Mouse (Mus musculus) CH12.LX (cell line): ENCODE data around the gene Zbtb46.

Experiments
- CTCF ChIP-seq, 2 experiments: IDR thresholded peaks in 1 of 2; conservative IDR thresholded peaks in 1 of 2; 2 replicates each; pipeline ENCODE4 v1.5.1; 2011 to 2012; ENCODE audit warnings: low read depth in 2 of 2, low read length in 2 of 2, improper control_type of control experiment in 1 of 2, inconsistent platforms in 1 of 2, mild to moderate bottlenecking in 1 of 2, moderate library complexity in 1 of 2
- HCFC1 ChIP-seq: IDR thresholded peaks from 2 replicates; pipeline ENCODE4 v1.6.1; 2012; ENCODE audit warnings: low read depth, mild to moderate bottlenecking, inconsistent platforms, low read length, improper control_type of control experiment
- NELFE ChIP-seq: IDR thresholded peaks from 2 replicates; pipeline ENCODE4 v1.6.1; 2011; ENCODE audit warnings: low read depth, low read length, improper control_type of control experiment
- POLR2A ChIP-seq: IDR thresholded peaks from 2 replicates; pipeline ENCODE4 v1.6.1; 2011; ENCODE audit warnings: low read depth, mild to moderate bottlenecking, improper control_type of control experiment, low read length
- POLR2AphosphoS2 ChIP-seq: IDR thresholded peaks from 2 replicates; pipeline ENCODE4 v1.6.1; 2011; ENCODE audit warnings: low read depth, low read length, improper control_type of control experiment
- SMC3 ChIP-seq: IDR thresholded peaks from 2 replicates; pipeline ENCODE4 v1.6.1; 2011; ENCODE audit warnings: low read depth, low read length, improper control_type of control experiment
- ZC3H11A ChIP-seq: IDR thresholded peaks from 2 replicates; pipeline ENCODE4 v1.6.1; 2012; ENCODE audit warnings: low read depth, mild to moderate bottlenecking, inconsistent platforms, low read length, improper control_type of control experiment
- ZKSCAN1 ChIP-seq: IDR thresholded peaks from 2 replicates; pipeline ENCODE4 v1.6.1; 2012; ENCODE audit warnings: low read depth, inconsistent platforms, low read length, improper control_type of control experiment, borderline replicate concordance
- ZNF384 ChIP-seq: IDR thresholded peaks from 2 replicates; pipeline ENCODE4 v1.6.1; 2012; ENCODE audit warnings: low read depth, low read length, improper control_type of control experiment, inconsistent platforms

DNA sequence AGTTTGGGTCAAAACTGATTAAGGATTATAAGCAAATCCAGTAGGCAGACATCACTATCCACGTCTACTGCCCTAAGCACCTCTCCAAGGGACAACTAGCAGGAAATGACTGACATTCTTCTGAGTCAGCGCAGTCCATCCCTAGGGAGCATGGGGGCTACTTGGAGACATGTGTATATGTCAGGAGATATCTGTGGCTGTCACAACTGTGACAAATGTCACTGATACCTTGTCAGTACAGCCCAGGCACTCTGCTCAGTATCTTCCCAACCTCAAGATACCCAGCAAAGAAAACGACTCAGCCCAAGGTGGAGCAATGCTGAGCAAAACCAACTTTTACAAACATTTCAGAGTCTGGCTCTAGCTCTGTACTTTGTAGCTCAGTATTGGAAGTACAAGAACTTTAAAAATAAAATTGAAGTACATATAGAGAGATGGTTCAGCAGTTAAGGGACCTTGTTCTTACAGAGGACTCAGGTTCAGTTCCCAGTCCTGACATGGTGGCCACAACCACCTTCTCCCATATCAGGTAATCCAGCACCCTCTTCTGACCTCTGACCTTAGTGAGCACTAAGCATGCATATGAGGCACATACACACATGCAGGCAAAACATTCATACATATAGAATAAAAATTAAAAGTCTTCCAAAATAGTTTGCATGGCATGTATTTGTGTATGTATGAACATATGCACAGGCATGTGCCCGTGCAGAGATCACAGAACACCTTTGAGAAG is 38.2 kb downstream of the Zbtb46 start:
- no peak for TF ChIP-seq CTCF (conservative IDR thresholded peaks at IDR 0.05 in 1 of 2, IDR thresholded peaks at IDR 0.05 in 1 of 2; ENCODE audit: low read depth in 2 of 2, low read length in 2 of 2)
- TF ChIP-seq POLR2A, result no peak
- TF ChIP-seq ZNF384, result no peak
- TF ChIP-seq NELFE, result no peak
- TF ChIP-seq SMC3, result no peak
- TF ChIP-seq ZC3H11A, result no peak
- TF ChIP-seq ZKSCAN1, result no peak
- TF ChIP-seq POLR2AphosphoS2, result no peak
- TF ChIP-seq HCFC1, result no peak
